Mouse (Mus musculus) left cerebral cortex, adult 2 months (tissue): ENCODE measurements around the gene Il1r1. TPM values are rescaled to one million over a fixed set of nuclear protein-coding genes. Genes with fewer than 3 reads are reported as not detected.
A peak's percentile ranks its signal among the peaks of the same experiment; 100 is the strongest.

Experiments used
- DNase-seq, 2 experiments: peaks; one replicate each; pipeline ENCODE4 v3.0.0; 2021 to 2022; ENCODE audit warnings: low spot score in 2 of 2, mixed read lengths in 1 of 2; ENCODE audit errors: extremely low spot score in 1 of 2
- H3K27ac ChIP-seq: fragments of 200-600 bp; 2 replicates; pipeline ENCODE4 v1.8.1; 2022
- H3K4me3 ChIP-seq: fragments of 200-600 bp; 2 replicates; pipeline ENCODE4 v1.8.1; 2022
- CTCF ChIP-seq: fragments of 200-600 bp; IDR thresholded peaks from 2 replicates; pipeline ENCODE4 v1.8.1; 2022; ENCODE audit warnings: antibody characterized with exemption, mild to moderate bottlenecking, moderate library complexity
- intact Hi-C: fragments of 180-260 bp; cut with DNase I; formaldehyde crosslinking; loops from one replicate; pipeline ENCODE4 v1.15.1; 2025
- total RNA-seq, 2 experiments: library from RNA; stranded (reverse); gene quantifications; 2 replicates each; pipeline ENCODE4 v1.2.3; 2021

Gene Il1r1
- total RNA-seq, 2 experiments from 2014 or later = 2.5 to 3.2 TPM

DNA sequence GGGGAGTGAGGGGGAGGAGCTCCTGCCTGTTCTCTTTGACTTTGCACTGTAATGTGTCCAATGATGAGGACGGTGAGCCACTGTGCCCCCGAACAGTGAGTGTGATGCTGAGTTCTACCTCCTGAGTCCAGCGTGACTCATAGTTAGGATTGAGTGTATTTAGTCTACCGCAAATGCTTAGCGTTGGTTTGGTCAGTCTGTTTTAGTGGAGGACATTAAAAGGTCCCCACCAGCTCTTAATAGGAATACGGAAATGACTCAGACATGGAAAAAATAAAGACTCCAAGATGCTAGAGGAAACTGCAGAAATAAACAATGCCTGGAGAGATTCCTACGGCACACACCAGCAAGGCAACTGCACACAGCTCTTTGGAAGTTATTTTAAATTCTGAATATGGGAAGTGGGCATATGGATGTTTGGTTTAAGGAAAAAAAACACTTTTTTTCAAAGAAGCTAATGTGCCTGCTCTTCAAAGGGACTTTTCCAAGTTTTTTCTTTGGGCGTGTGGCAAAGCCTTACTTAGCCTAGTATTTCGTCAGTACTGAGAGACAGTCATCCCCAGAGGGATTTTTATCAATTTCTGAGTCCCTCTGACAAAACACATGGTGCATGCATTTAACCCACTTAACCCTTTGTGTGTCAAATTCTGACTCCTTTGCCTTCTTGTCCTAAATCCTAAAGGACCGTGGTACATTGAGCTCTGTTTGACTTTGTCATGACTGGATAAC is 50.6 kb downstream of the Il1r1 start:
- DNase-seq = no peak
- H3K27ac ChIP-seq = no peak overlapping the region
- intact Hi-C loops = no loop called here

DNA sequence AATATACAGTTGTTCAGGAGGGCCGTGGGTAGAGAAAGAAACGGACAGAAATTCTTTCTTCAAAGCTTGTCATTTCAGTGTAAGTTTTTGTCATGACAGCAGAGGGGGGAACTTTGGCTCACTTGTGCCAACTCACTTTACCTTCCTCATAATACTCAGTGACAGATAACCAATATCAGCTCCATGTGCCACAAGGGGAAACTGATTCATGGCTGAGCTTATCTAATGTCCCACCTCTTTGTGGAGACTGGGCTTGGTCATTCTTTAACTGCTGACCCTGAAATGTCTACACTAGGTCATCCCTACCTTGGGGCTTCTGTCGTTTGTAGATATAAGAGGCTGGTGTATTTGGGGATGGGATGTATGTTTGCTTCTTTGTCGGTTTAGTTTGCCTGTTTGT is 53.1 kb downstream of the Il1r1 start:
- intact Hi-C loops = no loop called here
- no peak for TF ChIP-seq CTCF
- no peak for DNase-seq
- H3K4me3 ChIP-seq = no peak overlapping the region
- H3K27ac ChIP-seq = no peak overlapping the region

More for the DNA sequence above, 50.6 kb downstream of the Il1r1 start:
- H3K4me3 ChIP-seq = no peak overlapping the region
- no peak for TF ChIP-seq CTCF

DNA sequence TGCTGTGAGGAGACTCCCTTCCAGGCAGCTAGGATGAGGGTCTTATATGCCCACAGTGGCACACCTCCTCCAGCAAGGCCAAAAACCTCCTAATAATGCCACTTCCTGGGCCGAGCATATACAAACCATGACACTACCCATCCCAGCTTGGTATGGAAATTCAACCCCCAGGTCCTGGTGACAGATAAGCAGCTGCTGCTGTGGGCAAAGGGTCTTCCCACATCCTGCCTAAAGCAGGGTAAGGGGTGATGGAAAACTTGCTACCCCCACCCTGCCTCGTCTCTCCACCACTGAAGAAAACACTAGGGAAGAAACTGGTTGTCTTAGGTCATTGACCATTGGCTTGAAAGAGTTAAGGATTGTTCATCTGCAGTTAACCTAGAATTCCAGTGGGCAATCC is 53.8 kb downstream of the Il1r1 start:
- TF ChIP-seq CTCF = no peak
- DNase-seq = no peak
- no peak overlapping the region for H3K27ac ChIP-seq
- intact Hi-C loops = no loop called here
- no peak overlapping the region for H3K4me3 ChIP-seq

DNA sequence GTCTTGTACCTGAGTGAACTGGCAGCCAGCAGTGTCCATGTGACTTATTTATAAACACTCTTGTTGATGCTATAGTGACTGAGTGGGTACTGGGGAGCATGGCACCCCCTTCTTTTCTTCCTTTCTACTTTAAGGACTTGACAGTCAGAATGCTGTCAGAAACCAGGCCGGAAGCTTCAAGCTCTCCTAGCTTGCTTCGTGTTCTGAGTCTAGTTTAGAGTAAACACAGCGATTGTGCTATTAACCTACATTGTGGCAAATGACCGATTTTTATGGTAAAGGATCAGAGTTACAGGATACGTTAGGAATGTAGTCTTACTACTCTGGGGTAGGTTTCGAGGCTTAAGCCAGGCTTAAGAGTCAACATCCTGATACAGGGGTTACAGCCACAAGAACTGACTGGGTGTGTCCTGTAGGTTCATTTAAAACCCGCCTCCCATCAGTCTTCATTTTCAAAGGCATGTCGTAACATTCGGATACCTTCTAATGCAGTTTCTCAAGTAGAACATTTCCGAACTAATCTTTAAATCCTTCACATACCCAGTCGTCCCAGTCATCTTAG is 54.4 kb downstream of the Il1r1 start:
- no peak overlapping the region for H3K4me3 ChIP-seq
- no peak overlapping the region for H3K27ac ChIP-seq
- intact Hi-C loops = no loop called here
- DNase-seq = no peak
- no peak for TF ChIP-seq CTCF

DNA sequence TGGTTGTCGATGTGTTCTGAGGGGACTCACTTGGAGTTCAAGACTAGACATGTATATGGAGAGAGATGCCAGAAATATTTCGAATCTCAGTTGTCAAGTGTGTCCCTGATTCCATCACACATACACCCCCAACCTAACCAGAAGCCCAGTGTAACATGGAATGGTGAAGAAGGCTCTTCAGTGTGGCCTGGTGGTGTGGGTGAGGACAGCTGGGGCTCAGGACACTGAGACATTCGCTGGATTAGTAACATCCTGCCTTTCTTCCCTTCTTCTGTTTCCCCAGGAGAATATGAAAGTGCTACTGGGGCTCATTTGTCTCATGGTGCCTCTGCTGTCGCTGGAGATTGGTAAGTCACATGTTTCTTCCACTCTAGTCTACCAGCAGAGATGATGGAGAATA is 57.1 kb downstream of the Il1r1 start:
- TF ChIP-seq CTCF = no peak
- DNase-seq = no peak
- Histone ChIP-seq H3K27ac (no peak overlapping the region), H3K4me3 (no peak overlapping the region)
- intact Hi-C loops = no loop called here

DNA sequence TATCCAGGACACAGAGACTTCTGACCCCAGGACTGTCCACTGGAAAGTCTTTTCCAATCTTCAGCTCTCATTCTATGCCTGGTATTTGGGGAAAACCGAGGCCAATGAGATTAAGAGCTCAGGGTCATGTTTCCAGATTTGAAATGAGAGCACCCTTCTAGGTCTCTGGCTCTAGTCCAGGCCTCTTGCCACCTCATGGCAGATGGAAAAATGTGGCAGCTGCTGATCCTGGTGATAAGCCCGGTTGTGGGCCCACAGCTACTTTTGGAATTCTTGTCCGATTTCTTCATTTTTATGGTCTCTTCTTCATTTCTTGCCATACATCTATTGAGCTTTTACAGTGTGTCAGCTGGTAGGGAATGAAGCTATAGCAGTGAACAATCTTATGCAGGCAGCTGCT is 57.5 kb downstream of the Il1r1 start:
- Histone ChIP-seq H3K27ac (no peak overlapping the region), H3K4me3 (no peak overlapping the region)
- no peak for TF ChIP-seq CTCF
- no peak for DNase-seq
- intact Hi-C loops = no loop called here

DNA sequence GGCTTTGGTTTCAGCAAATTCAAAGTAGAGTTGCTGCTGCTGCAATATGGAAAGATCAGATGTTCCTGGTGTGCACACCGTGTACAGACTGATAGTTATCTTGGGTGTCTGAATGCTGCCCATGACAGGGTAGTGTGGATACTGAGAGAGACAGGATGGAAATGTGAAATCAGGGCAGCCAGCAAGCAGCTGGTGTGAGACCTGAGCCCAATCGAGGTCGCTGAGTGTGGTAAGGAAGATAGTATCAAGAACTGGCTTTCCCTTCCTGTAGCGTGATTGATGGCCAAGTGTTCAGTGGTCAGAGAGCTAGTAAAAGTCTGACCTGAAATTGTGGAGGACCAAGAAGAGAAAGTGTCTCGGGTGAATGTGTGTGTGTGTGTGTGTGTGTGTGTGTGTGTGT is 59.1 kb downstream of the Il1r1 start:
- no peak for TF ChIP-seq CTCF
- intact Hi-C loops = no loop called here
- DNase-seq = no peak
- H3K4me3 ChIP-seq = no peak overlapping the region
- H3K27ac ChIP-seq = no peak overlapping the region

DNA sequence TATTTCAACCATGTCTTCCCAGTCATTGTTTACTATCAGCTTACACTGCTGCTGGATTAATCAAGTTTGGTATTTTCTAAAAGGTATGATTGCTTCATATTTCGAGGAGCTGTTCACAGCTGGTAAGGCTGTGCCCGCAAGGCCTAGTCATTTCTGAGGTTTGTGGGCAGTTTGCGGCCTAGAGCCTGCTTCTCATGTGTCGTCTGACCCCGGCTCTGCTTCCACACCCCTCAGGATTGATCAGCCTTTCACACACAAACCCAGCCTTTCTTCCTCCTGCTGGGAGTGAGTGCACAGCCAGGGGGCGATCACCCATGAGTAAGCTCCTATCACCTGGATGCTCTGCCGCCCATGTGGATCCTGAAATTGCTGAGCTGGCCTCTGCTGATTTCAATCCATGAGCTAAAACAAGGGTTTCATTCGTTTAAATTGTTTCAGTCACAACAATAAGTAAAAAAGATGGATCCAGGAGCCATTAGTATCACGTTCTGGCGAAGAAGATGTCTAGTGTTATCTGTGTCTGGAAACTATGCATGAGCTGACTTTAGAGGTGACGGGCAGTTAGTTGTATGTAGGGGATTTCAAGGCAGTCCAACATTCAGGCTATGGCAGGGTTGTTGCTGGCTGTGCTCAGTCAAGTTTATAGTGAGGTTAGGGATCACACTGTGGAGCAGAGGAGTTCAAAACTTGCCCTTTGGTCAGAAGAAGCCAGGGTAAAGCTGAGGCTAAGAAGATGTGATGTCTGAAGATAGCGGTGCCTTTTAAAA is 65.8 kb downstream of the Il1r1 start:
- intact Hi-C loops = no loop called here
- no peak for DNase-seq
- no peak; the same call in 1 of the 2 replicates for TF ChIP-seq CTCF
- Histone ChIP-seq H3K27ac (no peak overlapping the region), H3K4me3 (no peak overlapping the region)

DNA sequence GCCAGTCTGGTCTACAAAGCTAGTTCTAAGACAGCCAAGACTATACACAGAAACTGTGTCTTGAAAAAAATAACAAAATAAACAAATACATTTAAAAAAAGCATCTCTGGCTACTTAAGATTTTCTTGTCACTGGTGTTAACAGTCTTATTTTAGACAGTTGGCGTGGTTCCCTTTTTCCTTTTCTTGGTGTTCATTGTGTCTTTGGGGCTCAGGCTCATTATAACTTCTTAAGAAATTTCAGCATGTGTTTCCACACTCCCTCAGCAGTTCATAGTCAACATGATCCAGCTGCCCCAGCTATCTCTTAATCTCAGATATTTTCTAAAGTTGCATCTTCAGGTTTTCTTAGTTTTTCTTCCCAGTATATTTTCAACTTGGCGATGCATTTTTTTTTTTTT is 67.4 kb downstream of the Il1r1 start:
- no peak for TF ChIP-seq CTCF
- H3K27ac ChIP-seq = no peak overlapping the region
- DNase-seq = no peak
- no peak overlapping the region for H3K4me3 ChIP-seq
- intact Hi-C loops = no loop called here

DNA sequence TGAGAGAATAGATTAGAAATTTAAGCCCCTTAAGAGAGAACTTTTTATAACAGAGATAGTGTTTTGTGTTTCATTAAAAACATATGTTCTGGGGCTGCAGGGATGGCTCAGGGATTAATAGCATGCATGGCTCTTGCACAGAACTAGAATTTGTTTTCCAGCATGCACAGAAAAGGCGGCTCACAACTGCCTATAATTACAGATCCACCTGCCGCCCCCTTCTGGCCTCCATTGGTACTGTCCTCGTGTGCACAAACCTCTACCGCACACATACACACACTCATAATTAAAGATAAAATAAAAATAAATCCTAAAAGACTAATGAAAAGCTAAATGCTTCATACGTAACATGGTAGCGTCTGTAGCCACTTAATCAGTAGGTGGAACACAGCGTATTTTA is 69.0 kb downstream of the Il1r1 start:
- intact Hi-C loops = no loop called here
- Histone ChIP-seq H3K27ac (no peak overlapping the region), H3K4me3 (no peak overlapping the region)
- DNase-seq = no peak
- peak; percentile 14 for TF ChIP-seq CTCF

DNA sequence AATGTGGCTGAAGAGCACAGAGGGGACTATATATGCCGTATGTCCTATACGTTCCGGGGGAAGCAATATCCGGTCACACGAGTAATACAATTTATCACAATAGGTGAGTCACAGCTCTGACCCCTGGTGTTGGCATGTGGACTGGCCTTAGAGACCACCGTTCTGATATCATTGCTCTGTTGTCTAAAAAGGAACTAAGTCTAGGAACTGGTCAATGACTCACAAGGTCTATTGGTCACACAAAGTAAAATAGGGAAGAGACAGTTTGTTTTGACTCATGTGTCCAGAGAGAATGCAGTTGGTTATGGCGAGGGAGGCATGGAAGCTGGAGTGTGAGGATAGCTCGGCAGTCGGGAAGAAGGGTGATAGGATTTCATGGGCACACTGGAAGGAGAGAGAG is 69.9 kb downstream of the Il1r1 start:
- Histone ChIP-seq H3K27ac (no peak overlapping the region), H3K4me3 (no peak overlapping the region)
- DNase-seq = no peak
- TF ChIP-seq CTCF = no peak
- intact Hi-C loops = no loop called here

DNA sequence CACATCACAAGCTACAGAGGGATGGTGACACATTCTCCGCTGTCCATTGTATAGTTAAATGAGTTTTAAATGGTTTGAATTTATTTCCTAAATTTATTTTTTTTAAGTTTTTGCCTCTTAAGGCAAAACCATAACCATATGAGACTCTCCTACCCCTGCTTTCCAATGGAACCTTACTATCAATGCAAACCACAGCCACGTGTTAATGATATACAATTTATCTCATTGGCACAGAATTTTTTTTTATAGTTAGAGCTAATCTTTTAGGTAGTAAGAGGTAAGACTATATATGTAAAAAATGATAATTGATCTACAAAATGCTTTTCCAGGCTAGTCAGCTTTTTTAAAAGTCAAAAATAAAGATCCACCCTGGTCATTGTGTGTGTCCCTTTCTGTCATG is 73.2 kb downstream of the Il1r1 start:
- no peak for DNase-seq
- Histone ChIP-seq H3K4me3 (no peak overlapping the region), H3K27ac (no peak overlapping the region)
- intact Hi-C loops = no loop called here
- no peak for TF ChIP-seq CTCF
